Mouse (Mus musculus) lung, adult 2 months (tissue): Measurements from ENCODE around the gene Fbxl17. TPM values are rescaled to one million over a fixed set of nuclear protein-coding genes. Genes with fewer than 3 reads are reported as not detected.

Experiments
- DNase-seq: peaks from one replicate; pipeline ENCODE4 v3.0.0; 2022
- H3K4me1 ChIP-seq: fragments of 200-500 bp; 2 replicates; pipeline ENCODE4 v1.6.1; 2011; ENCODE audit warnings: low read length; ENCODE audit not compliant: control insufficient read depth, insufficient read depth
- H3K4me3 ChIP-seq: fragments of 200-500 bp; replicated peaks from 2 replicates; pipeline ENCODE3; 2011; ENCODE audit warnings: low read depth, mild to moderate bottlenecking, control low read depth, low read length; ENCODE audit errors: extremely low read depth
- CTCF ChIP-seq: fragments of 200-500 bp; IDR thresholded peaks from 2 replicates; pipeline ENCODE4 v1.5.1; 2011; ENCODE audit warnings: mild to moderate bottlenecking, low read length, control low read depth; ENCODE audit not compliant: insufficient read depth
- POLR2A ChIP-seq: fragments of 200-500 bp; IDR thresholded peaks from 2 replicates; pipeline ENCODE4 v1.6.1; 2011; ENCODE audit warnings: low read depth, mild to moderate bottlenecking, control low read depth, low read length, borderline replicate concordance; ENCODE audit errors: extremely low read depth
- WGBS: fragments of 180-500 bp; shearing (Covaris S2); methylation state at CpG from one replicate; pipeline ENCODE4 v1.1.7; 2018; 5-methylcytosine and 5-hydroxymethylcytosine counted together
- polyA plus RNA-seq: library from polyadenylated mRNA; depleted of rRNA; stranded (reverse); fragments of >200 nt; gene quantifications from 2 replicates; pipeline ENCODE4 v1.2.3, GENCODE M21; 2012

Fbxl17 gene
- polyA plus RNA-seq, 1 experiment: 7.5 TPM

DNA sequence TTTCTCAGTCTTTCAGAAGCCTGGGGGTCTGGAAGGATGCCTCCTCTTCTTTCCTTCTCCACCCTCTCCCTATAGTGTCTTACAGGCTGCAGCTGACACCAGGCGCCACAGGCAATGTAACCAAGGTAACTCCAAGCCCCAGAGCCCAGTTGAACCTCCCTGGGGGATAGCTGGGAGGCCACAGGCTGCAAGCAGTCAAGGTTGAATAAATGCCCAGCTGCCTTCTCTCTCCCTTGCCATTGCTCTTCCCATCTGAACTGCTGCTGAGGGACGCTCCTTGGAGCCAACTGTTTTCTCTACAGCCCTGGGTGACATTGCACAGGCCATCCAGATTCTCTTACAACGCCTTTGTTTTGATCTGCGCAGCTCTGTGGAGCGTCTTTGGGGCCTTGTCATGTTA is 491.5 kb downstream of the Fbxl17 start:
- no peak for DNase-seq
- TF ChIP-seq CTCF (no peak), POLR2A (no peak)
- WGBS: 73% methylated on average over 5 of the region's 5 CpGs
- H3K4me3 ChIP-seq: no peak overlapping the region
- H3K4me1 ChIP-seq: no peaks in the 10 kb centered on the region

DNA sequence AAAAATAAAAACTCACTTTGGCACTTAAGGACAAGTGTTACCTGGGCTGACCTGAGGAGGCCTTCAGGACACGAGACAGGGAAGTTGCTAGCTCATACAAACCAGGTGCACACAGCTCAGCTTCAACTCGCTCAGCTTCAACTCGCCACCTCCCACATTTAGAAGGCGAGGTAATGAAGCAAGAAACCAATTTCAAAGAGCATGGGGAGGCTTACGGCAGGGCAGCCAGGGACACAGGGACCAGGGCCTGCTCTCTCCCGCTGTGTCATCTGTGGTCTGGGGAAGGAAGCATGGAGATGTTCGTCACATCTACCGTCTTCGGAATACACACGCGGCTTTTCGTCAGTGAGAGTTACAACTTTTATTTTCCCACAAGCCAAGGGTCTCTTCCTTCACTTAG is 491.9 kb downstream of the Fbxl17 start:
- no peaks in the 10 kb centered on the region for H3K4me1 ChIP-seq
- WGBS: 92% methylated on average over 12 of the region's 12 CpGs
- H3K4me3 ChIP-seq: no peak overlapping the region
- TF ChIP-seq POLR2A: no peak
- DNase-seq: no peak
